Mouse (Mus musculus) duodenum, adult 2 months (tissue): ENCODE results near the gene Apobec1. TPM values are rescaled to one million over a fixed set of nuclear protein-coding genes. Genes with fewer than 3 reads are reported as not detected.

ENCODE experiments used
- polyA plus RNA-seq: library from polyadenylated mRNA; depleted of rRNA; stranded (reverse); fragments of >200 nt; gene quantifications from 2 replicates; pipeline ENCODE4 v1.2.3, GENCODE M21; 2012; ENCODE audit warnings: low replicate concordance; rRNA removed

The Apobec1 gene
- 4.8 and 6.3 TPM in 2 replicates for polyA plus RNA-seq

GRCm38 (mm10) chr6:122602242-122602991 lies at the start of gene Apobec1:
Gene Apobec1 (minus strand): TSS chr6:122602444.

GRCm38 (mm10) chr6:122626110-122626509 lies 23.9 kb upstream of the Apobec1 start, which contains the start of gene Dppa3:
Gene Dppa3 (plus strand): TSS chr6:122626410.

GRCm38 (mm10) chr6:122609771-122610170 lies 7.5 kb upstream of the Apobec1 start, which contains the start of gene Gdf3:
Gene Gdf3 (minus strand): TSS chr6:122610087.

GRCm38 (mm10) chr6:122553606-122554005 lies 48.6 kb downstream of the Apobec1 start, which contains the start of gene Aicda:
Gene Aicda (plus strand): TSS chr6:122553801.

Other genes starting within 250 kb of the Apobec1 start
- gene Rimklb, start 103.7 kb downstream of the Apobec1 start, polyA plus RNA-seq, result not detected in 2 replicates
- 9.8 and 15.8 TPM in 2 replicates for gene Mfap5, start 96.6 kb downstream of the Apobec1 start, polyA plus RNA-seq
- 0.17 TPM in 1 of 2 replicates, not detected in the other for gene Aicda, start 48.6 kb downstream of the Apobec1 start, polyA plus RNA-seq
- gene Gdf3, start 7.6 kb upstream of the Apobec1 start, polyA plus RNA-seq, result 0.12 and 0.20 TPM in 2 replicates
- gene Dppa3, start 24.0 kb upstream of the Apobec1 start, polyA plus RNA-seq, result not detected in 2 replicates
- gene Nanog, start 105.0 kb upstream of the Apobec1 start, polyA plus RNA-seq, result 0.05 TPM in 1 of 2 replicates, not detected in the other
- 0.83 and 0.96 TPM in 2 replicates for gene Slc2a3, start 199.2 kb upstream of the Apobec1 start, polyA plus RNA-seq
- gene Foxj2, start 217.5 kb upstream of the Apobec1 start, polyA plus RNA-seq, result 6.4 and 7.7 TPM in 2 replicates